Mouse (Mus musculus) neural tube, embryonic 15.5 days (tissue): ENCODE measurements at regions not wholly inside any gene's neighbourhood (a gene's known extent, or its start where the extent isn't known, plus 50 kb on each side); places are given as distances from the start of the nearest gene placed in this dataset.
"Not testable (repeated sequence)": the region's sequence is repeated elsewhere in the genome, so short reads cannot be mapped to it uniquely, and the experiment has no call there.

ENCODE experiments used
- ATAC-seq: fragments of 200-750 bp; cut with Nextera tagmentation; 2 replicates; pipeline ENCODE4 v1.8.0; 2017; ENCODE audit warnings: mild to moderate bottlenecking, moderate TSS enrichment, moderate library complexity; ENCODE audit not compliant: low FRiP score
- H3K27ac ChIP-seq: fragments of 300-500 bp; sonication (generic); replicated peaks from 2 replicates; pipeline ENCODE4 v1.5.1; 2015; ENCODE audit warnings: mild to moderate bottlenecking, inconsistent platforms
- H3K27me3 ChIP-seq: fragments of 300-500 bp; sonication (generic); replicated peaks from 2 replicates; pipeline ENCODE4 v1.6.1; 2015; ENCODE audit warnings: inconsistent platforms
- H3K36me3 ChIP-seq: fragments of 300-500 bp; sonication (generic); 2 replicates; pipeline ENCODE4 v1.6.1; 2015; ENCODE audit warnings: inconsistent platforms
- H3K4me1 ChIP-seq: fragments of 300-500 bp; sonication (generic); 2 replicates; pipeline ENCODE4 v1.6.1; 2015; ENCODE audit warnings: inconsistent platforms
- H3K4me2 ChIP-seq: fragments of 300-500 bp; sonication (generic); 2 replicates; pipeline ENCODE4 v1.6.1; 2015; ENCODE audit warnings: inconsistent platforms, mild to moderate bottlenecking, moderate library complexity
- H3K4me3 ChIP-seq: fragments of 300-500 bp; sonication (generic); replicated peaks from 2 replicates; pipeline ENCODE4 v1.5.1; 2015; ENCODE audit warnings: mild to moderate bottlenecking, inconsistent platforms
- H3K9ac ChIP-seq: fragments of 300-500 bp; sonication (generic); replicated peaks from 2 replicates; pipeline ENCODE4 v1.6.1; 2015; ENCODE audit warnings: mild to moderate bottlenecking, inconsistent platforms
- H3K9me3 ChIP-seq: fragments of 300-500 bp; sonication (generic); replicated peaks from 2 replicates; pipeline ENCODE4 v1.6.1; 2016; ENCODE audit warnings: inconsistent platforms
- WGBS: fragments of 180-500 bp; shearing (Covaris S2); methylation state at CpG from one replicate; pipeline ENCODE4 v1.1.7; 2015; ENCODE audit warnings: mixed read lengths; 5-methylcytosine and 5-hydroxymethylcytosine counted together

GRCm38 (mm10) chr1:96626271-96626670 lies 245.7 kb downstream of the Slco4c1 start:
- Histone ChIP-seq H3K4me3 (no peak overlapping the region), H3K9me3 (no peaks in the 10 kb centered on the region), H3K27me3 (no peaks in the 10 kb centered on the region), H3K4me2 (no peak overlapping the region), H3K4me1 (no peaks in the 10 kb centered on the region), H3K27ac (no peak overlapping the region), H3K9ac (no peak overlapping the region), H3K36me3 (no peaks in the 10 kb centered on the region)
- 90% methylated on average over 1 of the region's 1 CpGs for WGBS
- ATAC-seq: no peak

- H3K4me1 ChIP-seq, H3K9ac ChIP-seq, H3K4me3 ChIP-seq, H3K4me2 ChIP-seq, H3K9me3 ChIP-seq, ATAC-seq, H3K27ac ChIP-seq, H3K36me3 ChIP-seq, H3K27me3 ChIP-seq: not testable (repeated sequence)
- 94% methylated on average over 5 of the region's 5 CpGs for WGBS
These were observed 246.6 kb downstream of the Slco4c1 start for GRCm38 (mm10) chr1:96625326-96625725.

DNA sequence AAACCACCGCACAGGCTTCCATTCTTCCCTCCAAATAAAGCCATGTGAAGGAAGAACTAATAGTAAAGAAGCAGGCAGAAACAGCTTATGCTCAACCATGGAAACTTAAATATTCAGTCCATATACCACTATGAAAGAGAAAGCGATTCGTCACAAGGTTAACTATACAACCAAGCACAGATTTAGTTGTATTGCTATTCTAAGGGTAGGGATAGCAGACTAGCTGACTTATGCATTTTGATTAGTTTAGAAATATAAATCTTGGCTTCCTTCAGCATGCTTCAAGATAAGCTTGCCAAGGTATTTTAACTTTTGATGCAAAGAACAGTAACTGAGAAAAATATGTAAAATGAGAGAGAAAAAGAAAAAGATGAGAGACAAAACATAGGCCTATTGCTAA lies 275.8 kb downstream of the Slco4c1 start:
- Histone ChIP-seq H3K9ac (no peak overlapping the region), H3K4me1 (no peaks in the 10 kb centered on the region), H3K9me3 (no peaks in the 10 kb centered on the region), H3K4me3 (no peak overlapping the region), H3K36me3 (no peaks in the 10 kb centered on the region), H3K27ac (no peak overlapping the region), H3K4me2 (no peak overlapping the region), H3K27me3 (no peaks in the 10 kb centered on the region)
- ATAC-seq: no peak
- WGBS: 94% methylated on average over 3 of the region's 3 CpGs

- no peak overlapping the region for H3K4me2 ChIP-seq
- H3K27me3 ChIP-seq: no peaks in the 10 kb centered on the region
- H3K4me3 ChIP-seq: no peak overlapping the region
- H3K4me1 ChIP-seq: no peaks in the 10 kb centered on the region
- no peaks in the 10 kb centered on the region for H3K36me3 ChIP-seq
- H3K27ac ChIP-seq: no peak overlapping the region
- no peak for ATAC-seq
- H3K9ac ChIP-seq: no peak overlapping the region
- no peaks in the 10 kb centered on the region for H3K9me3 ChIP-seq
These were observed 302.7 kb downstream of the Slco4c1 start for GRCm38 (mm10) chr1:96569281-96569680.

DNA sequence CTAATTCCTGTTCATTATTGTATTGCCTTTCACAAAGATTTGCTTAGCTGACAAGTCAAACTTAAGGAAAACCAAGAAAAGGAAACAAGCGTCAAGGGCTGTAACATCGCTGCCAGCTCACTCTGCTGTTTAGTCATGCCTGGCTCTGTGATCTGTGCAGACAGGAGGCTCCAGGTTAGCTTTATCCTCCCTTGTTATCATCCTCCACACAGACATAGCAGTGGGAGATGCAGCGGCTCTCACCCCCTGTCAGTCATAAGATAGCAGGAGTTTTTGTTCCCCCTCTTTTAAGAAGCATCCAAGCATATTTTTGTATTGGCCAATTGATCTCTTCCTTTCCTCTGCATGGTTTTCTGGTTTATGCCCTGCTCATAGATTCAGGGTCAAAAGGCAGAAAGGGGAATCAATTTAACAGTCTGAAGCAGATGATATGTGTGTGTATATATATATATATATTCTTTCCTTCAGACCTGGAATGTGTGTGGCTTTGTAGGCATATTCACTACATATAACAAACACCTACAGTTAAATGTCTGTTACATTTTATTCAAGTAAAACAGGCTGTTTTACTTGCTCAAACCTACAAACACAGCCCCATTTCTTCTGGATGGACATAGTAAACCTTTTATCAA lies 308.6 kb downstream of the Slco4c1 start:
- H3K4me3 ChIP-seq: no peak overlapping the region
- H3K4me1 ChIP-seq: no peaks in the 10 kb centered on the region
- 81% methylated on average over 3 of the region's 3 CpGs for WGBS
- H3K9me3 ChIP-seq: no peaks in the 10 kb centered on the region
- no peak overlapping the region for H3K4me2 ChIP-seq
- no peak for ATAC-seq
- no peaks in the 10 kb centered on the region for H3K27me3 ChIP-seq
- H3K9ac ChIP-seq: no peak overlapping the region
- H3K36me3 ChIP-seq: no peaks in the 10 kb centered on the region
- H3K27ac ChIP-seq: no peak overlapping the region

DNA sequence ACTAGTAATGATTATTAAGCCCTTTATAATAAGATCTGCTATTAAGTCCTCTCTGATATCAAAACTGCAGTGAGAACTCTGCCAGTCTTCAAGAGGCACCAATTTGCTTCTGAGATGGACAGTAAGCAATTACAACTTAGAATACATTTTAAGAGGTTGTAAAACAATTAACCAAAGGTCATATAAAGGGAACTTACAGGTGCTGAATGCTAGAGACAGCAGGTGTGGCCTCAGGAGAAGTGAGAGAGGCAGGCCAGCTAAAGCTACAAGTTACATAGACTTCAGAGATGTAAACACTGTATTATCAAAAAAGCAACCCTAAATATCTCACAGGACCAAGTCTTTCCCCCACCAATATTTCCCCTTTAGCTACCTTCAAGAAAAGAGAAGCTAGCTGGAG lies 315.7 kb downstream of the Slco4c1 start:
- H3K4me2 ChIP-seq: no peak overlapping the region
- ATAC-seq: no peak
- no peaks in the 10 kb centered on the region for H3K9me3 ChIP-seq
- H3K36me3 ChIP-seq: no peaks in the 10 kb centered on the region
- no peaks in the 10 kb centered on the region for H3K4me1 ChIP-seq
- H3K27ac ChIP-seq: no peak overlapping the region
- H3K9ac ChIP-seq: no peak overlapping the region
- H3K4me3 ChIP-seq: no peak overlapping the region
- H3K27me3 ChIP-seq: no peaks in the 10 kb centered on the region

DNA sequence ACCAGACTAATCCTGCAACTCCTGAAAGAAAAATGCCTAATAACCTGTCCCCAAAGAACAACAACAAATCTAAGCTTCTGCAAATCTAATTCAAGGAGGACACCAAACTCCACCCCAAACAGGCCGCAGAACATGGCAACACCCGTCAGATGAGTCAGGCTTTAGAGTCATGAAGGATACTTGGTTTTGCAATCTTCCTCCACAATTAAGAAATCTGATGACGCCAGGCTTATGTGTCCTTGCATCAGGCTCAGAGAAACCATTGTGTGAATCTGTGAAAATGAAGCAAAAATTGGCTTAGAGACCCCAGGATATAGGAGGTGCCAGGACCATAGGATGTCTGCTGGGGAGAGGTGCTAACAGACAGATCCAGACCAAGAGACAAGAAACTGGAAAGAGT lies 352.6 kb downstream of the Slco4c1 start:
- WGBS: 95% methylated on average over 3 of the region's 3 CpGs
- ATAC-seq: no peak
- no peak overlapping the region for H3K9ac ChIP-seq
- no peaks in the 10 kb centered on the region for H3K9me3 ChIP-seq
- H3K36me3 ChIP-seq: no peaks in the 10 kb centered on the region
- H3K4me2 ChIP-seq: no peak overlapping the region
- no peak overlapping the region for H3K4me3 ChIP-seq
- H3K27ac ChIP-seq: no peak overlapping the region
- H3K4me1 ChIP-seq: no peaks in the 10 kb centered on the region
- no peaks in the 10 kb centered on the region for H3K27me3 ChIP-seq

DNA sequence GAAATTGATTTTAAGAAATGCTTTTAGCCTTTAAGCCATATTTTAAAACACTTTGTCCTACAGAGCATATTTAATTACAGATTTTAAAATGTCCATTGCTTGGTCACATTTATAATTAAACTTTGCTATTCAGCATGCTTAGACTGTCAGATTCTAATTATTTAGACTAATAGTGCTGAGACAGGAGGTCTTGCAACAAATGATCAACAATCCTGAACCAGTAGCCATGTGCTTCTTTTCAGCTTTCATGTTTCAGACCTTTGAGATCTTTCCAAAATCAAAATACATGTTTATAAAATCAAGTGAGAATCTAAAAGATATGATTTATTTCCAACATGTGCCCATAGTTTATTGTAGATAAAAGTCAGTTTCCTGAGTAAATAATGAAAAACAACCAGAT lies 371.0 kb downstream of the Slco4c1 start:
- no peak overlapping the region for H3K4me2 ChIP-seq
- no peak overlapping the region for H3K4me3 ChIP-seq
- no peak overlapping the region for H3K9ac ChIP-seq
- no peaks in the 10 kb centered on the region for H3K4me1 ChIP-seq
- no peaks in the 10 kb centered on the region for H3K27me3 ChIP-seq
- H3K27ac ChIP-seq: no peak overlapping the region
- no peaks in the 10 kb centered on the region for H3K36me3 ChIP-seq
- H3K9me3 ChIP-seq: no peaks in the 10 kb centered on the region
- no peak for ATAC-seq

- WGBS: 78% methylated on average over 1 of the region's 1 CpGs
- Histone ChIP-seq H3K4me3 (no peak overlapping the region), H3K27ac (no peak overlapping the region), H3K4me1 (no peaks in the 10 kb centered on the region), H3K27me3 (no peaks in the 10 kb centered on the region), H3K36me3 (no peaks in the 10 kb centered on the region), H3K4me2 (no peak overlapping the region), H3K9ac (no peak overlapping the region), H3K9me3 (no peaks in the 10 kb centered on the region)
- no peak for ATAC-seq
These were observed 389.2 kb downstream of the Slco4c1 start for GRCm38 (mm10) chr1:96482816-96483215.

GRCm38 (mm10) chr1:96450852-96451251 lies 421.1 kb downstream of the Slco4c1 start:
- 69% methylated on average over 1 of the region's 1 CpGs for WGBS
- Histone ChIP-seq H3K4me1 (no peaks in the 10 kb centered on the region), H3K9me3 (no peaks in the 10 kb centered on the region; the same call in 1 of the 2 replicates), H3K36me3 (no peaks in the 10 kb centered on the region), H3K27me3 (no peaks in the 10 kb centered on the region), H3K27ac (no peak overlapping the region), H3K4me3 (no peak overlapping the region), H3K9ac (no peak overlapping the region), H3K4me2 (no peak overlapping the region)
- ATAC-seq: no peak

GRCm38 (mm10) chr1:96445215-96445614 lies 426.8 kb downstream of the Slco4c1 start:
- Histone ChIP-seq H3K9me3 (no peaks in the 10 kb centered on the region), H3K36me3 (no peaks in the 10 kb centered on the region), H3K9ac (no peak overlapping the region), H3K27ac (no peak overlapping the region), H3K4me1 (no peaks in the 10 kb centered on the region), H3K4me2 (no peak overlapping the region), H3K4me3 (no peak overlapping the region), H3K27me3 (no peaks in the 10 kb centered on the region)
- WGBS: 98% methylated on average over 1 of the region's 1 CpGs
- ATAC-seq: no peak

DNA sequence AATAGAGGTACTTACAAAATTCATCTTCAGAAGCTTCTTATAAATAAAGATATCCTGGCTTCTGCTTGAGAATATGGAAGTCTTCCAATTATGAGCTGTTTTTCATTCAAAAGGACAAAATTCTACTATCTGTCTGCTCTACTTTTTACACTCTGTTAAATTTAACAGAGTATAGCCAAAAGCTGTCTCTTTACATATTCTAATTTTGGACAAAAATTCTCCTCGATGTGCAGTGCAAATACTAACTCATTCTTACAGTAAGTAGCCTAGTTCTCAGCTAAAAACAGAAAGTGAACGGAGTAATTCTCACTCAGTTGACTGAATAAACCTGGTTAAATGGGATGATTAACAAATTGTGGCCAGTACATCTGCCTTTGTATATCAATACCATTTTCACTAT lies 438.9 kb downstream of the Slco4c1 start:
- no peaks in the 10 kb centered on the region for H3K4me1 ChIP-seq
- no peak overlapping the region for H3K4me3 ChIP-seq
- ATAC-seq: no peak
- H3K36me3 ChIP-seq: no peaks in the 10 kb centered on the region
- no peaks in the 10 kb centered on the region for H3K27me3 ChIP-seq
- H3K9me3 ChIP-seq: no peaks in the 10 kb centered on the region
- WGBS: 74% methylated on average over 2 of the region's 2 CpGs
- H3K4me2 ChIP-seq: no peak overlapping the region
- H3K27ac ChIP-seq: no peak overlapping the region
- no peak overlapping the region for H3K9ac ChIP-seq

GRCm38 (mm10) chr1:96423481-96423880 lies 448.5 kb downstream of the Slco4c1 start:
- Histone ChIP-seq H3K36me3 (no peaks in the 10 kb centered on the region), H3K9me3 (no peaks in the 10 kb centered on the region), H3K27ac (no peak overlapping the region), H3K9ac (no peak overlapping the region), H3K4me2 (no peak overlapping the region), H3K27me3 (no peaks in the 10 kb centered on the region), H3K4me3 (no peak overlapping the region), H3K4me1 (no peaks in the 10 kb centered on the region)
- ATAC-seq: no peak
